In genomic region chr9:108466219-108466618, GRCm38 (mm10) we compare ENCODE assay signal across 25 mouse cellular contexts. TPM values are rescaled to one million over a fixed set of nuclear protein-coding genes. Genes with fewer than 3 reads are reported as not detected.
A peak's percentile ranks its signal among the peaks of the same experiment; 100 is the strongest.
DNase-seq lines count a peak whose midpoint lies in the region; ATAC-seq lines count a peak whose summit lies in the region.
"Had no signal": no experiment of that assay in that cellular context is flagged by ENCODE, and none has a peak within 500 bp of the region (broad histone marks: within the 10 kb centered on the region; RNA-seq: fewer than 3 reads in every experiment).

No protein-coding gene starts in this region.

- no peak overlapping the region for H3K27ac ChIP-seq in midbrain, embryonic 11.5 days (ENCODE audit: low read depth, low read length)
- no peak overlapping the region for H3K27ac ChIP-seq in midbrain, embryonic 15.5 days

- WGBS in midbrain, embryonic 11.5 days: 94% methylated on average over 2 of the region's 2 CpGs
- WGBS in midbrain, embryonic 15.5 days: 93% methylated on average over 2 of the region's 2 CpGs

- ATAC-seq in midbrain, embryonic 11.5 days (ENCODE audit: low FRiP score): no peak
- no peak for ATAC-seq in midbrain, embryonic 15.5 days (replicated peaks)
- ATAC-seq: activated CD4-positive, CD25-positive, alpha-beta regulatory T cell, adult 4 months; CD4-positive, CD25-positive, alpha-beta regulatory T cell, adult 4 months; Patski had no signal

- no peak overlapping the region for H3K4me3 ChIP-seq in midbrain, embryonic 11.5 days (ENCODE audit: low read depth, low read length)
- H3K4me3 ChIP-seq in midbrain, embryonic 15.5 days: no peak overlapping the region

- peak; percentile 66 for DNase-seq in heart, adult 11 months
- no peak for DNase-seq in heart, adult 8-10 months (ENCODE audit: low spot score)
- DNase-seq in midbrain, embryonic 11.5 days (ENCODE audit: low spot score, missing footprints): peak; percentile 66
- DNase-seq: adrenal gland, adult 2 months; adrenal gland, adult 8-10 months; adrenal gland, postnatal 10 days; adrenal gland, postnatal 14 days; adrenal gland, postnatal 25 days; adrenal gland, postnatal 36 days; B cell, adult 2 months; cerebellum, adult 11 months; cerebellum, adult 11-12 months; cerebellum, adult 18-20 months had no signal

- no peak overlapping the region for H3K4me2 ChIP-seq in midbrain, embryonic 11.5 days
- H3K4me2 ChIP-seq in midbrain, embryonic 15.5 days: no peak overlapping the region

- no peak overlapping the region for H3K9ac ChIP-seq in midbrain, embryonic 11.5 days (ENCODE audit: low read length)
- no peak overlapping the region for H3K9ac ChIP-seq in midbrain, embryonic 15.5 days

- peaks cover 23% of the 10 kb centered on the region for H3K36me3 ChIP-seq in midbrain, embryonic 11.5 days (ENCODE audit: control insufficient read depth, insufficient read depth, low read length)
- H3K36me3 ChIP-seq in midbrain, embryonic 15.5 days (replicated peaks): peaks cover 23% of the 10 kb centered on the region

- H3K27me3 ChIP-seq in midbrain, embryonic 11.5 days (ENCODE audit: control insufficient read depth, insufficient read depth, low read length): no peaks in the 10 kb centered on the region
- H3K27me3 ChIP-seq in midbrain, embryonic 15.5 days (replicated peaks): no peaks in the 10 kb centered on the region
- H3K27me3 ChIP-seq: CH12.LX, Patski had no signal

- no peaks in the 10 kb centered on the region for H3K9me3 ChIP-seq in midbrain, embryonic 11.5 days (ENCODE audit: control insufficient read depth, low read length)
- no peaks in the 10 kb centered on the region for H3K9me3 ChIP-seq in midbrain, embryonic 15.5 days
- H3K9me3 ChIP-seq: G1E had no signal

- H3K4me1 ChIP-seq in midbrain, embryonic 11.5 days (ENCODE audit: control insufficient read depth, insufficient read depth, low read length): peaks cover 7% of the 10 kb centered on the region
- peaks cover 12% of the 10 kb centered on the region for H3K4me1 ChIP-seq in midbrain, embryonic 15.5 days

RNA-seq across cellular contexts. Expression of gene Klhdc8b, which starts 4.8 kb away (rescaled TPM):
- total RNA-seq in heart, adult 8-10 months (2022): 1 to 10 TPM; 3.9 to 6.7 (median 5.8) TPM
- polyA plus RNA-seq in midbrain, embryonic 11.5 days (2014; fragmentation: Nextera tagmentation; extraction: Ambion mirVana): 34.4 and 36.2 TPM in 2 replicates
- polyA plus RNA-seq in midbrain, embryonic 15.5 days (2015; fragmentation: Nextera tagmentation; extraction: Ambion mirVana): 82.8 and 87.3 TPM in 2 replicates

RNA-seq across cellular contexts. Expression of gene Ccdc71, which starts 5.9 kb away (rescaled TPM):
- 10 to 100 TPM; 21.3 to 28.3 (median 26.7) TPM for total RNA-seq in heart, adult 8-10 months (2022)
- polyA plus RNA-seq in midbrain, embryonic 11.5 days (2014; fragmentation: Nextera tagmentation; extraction: Ambion mirVana): 48.1 and 48.6 TPM in 2 replicates
- polyA plus RNA-seq in midbrain, embryonic 15.5 days (2015; fragmentation: Nextera tagmentation; extraction: Ambion mirVana): 70.2 and 71.4 TPM in 2 replicates

RNA-seq across cellular contexts. Expression of gene Lamb2, which starts 13.3 kb away (rescaled TPM):
- 100 to 1,000 TPM; 342 to 366 (median 351) TPM for total RNA-seq in heart, adult 8-10 months (2022)
- polyA plus RNA-seq in midbrain, embryonic 11.5 days (2014; fragmentation: Nextera tagmentation; extraction: Ambion mirVana): 20.1 and 21.4 TPM in 2 replicates
- 19.1 and 22.7 TPM in 2 replicates for polyA plus RNA-seq in midbrain, embryonic 15.5 days (2015; fragmentation: Nextera tagmentation; extraction: Ambion mirVana)

RNA-seq across cellular contexts. Expression of gene Usp19, which starts 24.2 kb away (rescaled TPM):
- 100 to 1,000 TPM in 3 of 4 experiments, 10 to 100 TPM in 1; 92.9 to 109 (median 102) TPM for total RNA-seq in heart, adult 8-10 months (2022)
- 62.2 and 63.0 TPM in 2 replicates for polyA plus RNA-seq in midbrain, embryonic 11.5 days (2014; fragmentation: Nextera tagmentation; extraction: Ambion mirVana)
- 87.1 and 94.3 TPM in 2 replicates for polyA plus RNA-seq in midbrain, embryonic 15.5 days (2015; fragmentation: Nextera tagmentation; extraction: Ambion mirVana)

RNA-seq across cellular contexts. Expression of gene BC048562, which starts 29.9 kb away (rescaled TPM):
- total RNA-seq in heart, adult 8-10 months (2022): not detected
- not detected in 2 replicates for polyA plus RNA-seq in midbrain, embryonic 11.5 days (2014; fragmentation: Nextera tagmentation; extraction: Ambion mirVana)
- not detected in 2 replicates for polyA plus RNA-seq in midbrain, embryonic 15.5 days (2015; fragmentation: Nextera tagmentation; extraction: Ambion mirVana)
- total RNA-seq: adrenal gland, adult 18-20 months; adrenal gland, adult 2 months; adrenal gland, adult 8-10 months; adrenal gland, postnatal 10 days; adrenal gland, postnatal 14 days; adrenal gland, postnatal 25 days; adrenal gland, postnatal 36 days; adrenal gland, postnatal 4 days; CH12.LX; ES-E14; MEL had no signal
- polyA plus RNA-seq: activated CD4-positive, CD25-positive, alpha-beta regulatory T cell, adult 4 months; adrenal gland, adult 2 months; brain, embryonic 14.5 days; C2C12; CD4-positive, CD25-positive, alpha-beta regulatory T cell, adult 4 months; Patski had no signal
